Mouse (Mus musculus): Measurements from ENCODE around the gene Tnn.

Tnn gene

GRCm38 (mm10) chr1:160153480-160153879 is at the start of gene Tnn:
Gene Tnn (minus strand): TSS chr1:160153580.
- CTCF ChIA-PET: no interaction called here

- CTCF ChIA-PET: no interaction called here
These were observed 41.9 kb upstream of the Tnn start for GRCm38 (mm10) chr1:160195337-160195663.

GRCm38 (mm10) chr1:160194529-160195336 is 41.4 kb upstream of the Tnn start, which contains the start of gene Mrps14:
Gene Mrps14 (plus strand): TSS chr1:160195215.
- CTCF ChIA-PET: interaction anchor here (0.6 kb wide), 1 partner anchor 18 kb away, joined by 3 read pairs; the partner anchor contains the start of gene Cacybp

GRCm38 (mm10) chr1:160184506-160184905 is 31.1 kb upstream of the Tnn start:
- CTCF ChIA-PET: no interaction called here

GRCm38 (mm10) chr1:160181216-160181615 is 27.8 kb upstream of the Tnn start:
- CTCF ChIA-PET: no interaction called here

GRCm38 (mm10) chr1:160176903-160177302 is 23.5 kb upstream of the Tnn start:
- CTCF ChIA-PET: no interaction called here

GRCm38 (mm10) chr1:160166600-160166999 is 13.2 kb upstream of the Tnn start:
- CTCF ChIA-PET: no interaction called here

GRCm38 (mm10) chr1:160158190-160158589 is 4.8 kb upstream of the Tnn start:
- CTCF ChIA-PET: no interaction called here

GRCm38 (mm10) chr1:160150726-160151125 is 2.7 kb downstream of the Tnn start:
- CTCF ChIA-PET: no interaction called here

GRCm38 (mm10) chr1:160149291-160149906 is 4.0 kb downstream of the Tnn start:
- CTCF ChIA-PET: no interaction called here

GRCm38 (mm10) chr1:160147274-160147673 is 6.1 kb downstream of the Tnn start:
- CTCF ChIA-PET: no interaction called here

GRCm38 (mm10) chr1:160145606-160146005 is 7.8 kb downstream of the Tnn start:
- CTCF ChIA-PET: no interaction called here

GRCm38 (mm10) chr1:160144343-160144742 is 9.0 kb downstream of the Tnn start:
- CTCF ChIA-PET: no interaction called here

GRCm38 (mm10) chr1:160136362-160136890 is 17.0 kb downstream of the Tnn start:
- CTCF ChIA-PET: interaction anchor here (0.6 kb wide), 1 partner anchor 49 kb away, joined by 6 read pairs; no protein-coding TSS in a partner anchor

GRCm38 (mm10) chr1:160133464-160134079 is 19.8 kb downstream of the Tnn start:
- CTCF ChIA-PET: interaction anchor here (0.7 kb wide), 1 partner anchor 236 kb away, joined by 5 read pairs; no protein-coding TSS in a partner anchor

GRCm38 (mm10) chr1:160123957-160124356 is 29.4 kb downstream of the Tnn start:
- CTCF ChIA-PET: no interaction called here

- CTCF ChIA-PET: no interaction called here
These were observed 44.8 kb downstream of the Tnn start for GRCm38 (mm10) chr1:160108604-160109003.

- CTCF ChIA-PET: no interaction called here
These were observed 48.0 kb downstream of the Tnn start for GRCm38 (mm10) chr1:160105426-160105825.

GRCm38 (mm10) chr1:160100996-160101395 is 52.4 kb downstream of the Tnn start:
- CTCF ChIA-PET: no interaction called here

GRCm38 (mm10) chr1:160099659-160100302 is 53.6 kb downstream of the Tnn start:
- CTCF ChIA-PET: no interaction called here

GRCm38 (mm10) chr1:160086651-160087050 is 66.7 kb downstream of the Tnn start:
- CTCF ChIA-PET: interaction anchor here (0.7 kb wide), 1 partner anchor 191 kb away, joined by 3 read pairs; no protein-coding TSS in a partner anchor

GRCm38 (mm10) chr1:160084239-160084638 is 69.1 kb downstream of the Tnn start:
- CTCF ChIA-PET: no interaction called here

Data from spleen, embryonic (tissue).